Mouse (Mus musculus) neural tube, embryonic 15.5 days (tissue): ENCODE data around the gene Gm21693. TPM values are rescaled to one million over a fixed set of nuclear protein-coding genes. Genes with fewer than 3 reads are reported as not detected.
"Not testable (repeated sequence)": the region's sequence is repeated elsewhere in the genome, so short reads cannot be mapped to it uniquely, and the experiment has no call there.

Source experiments
- ATAC-seq: fragments of 200-750 bp; cut with Nextera tagmentation; 2 replicates; pipeline ENCODE4 v1.8.0; 2017; ENCODE audit warnings: mild to moderate bottlenecking, moderate TSS enrichment, moderate library complexity; ENCODE audit not compliant: low FRiP score
- H3K27ac ChIP-seq: fragments of 300-500 bp; sonication (generic); replicated peaks from 2 replicates; pipeline ENCODE4 v1.5.1; 2015; ENCODE audit warnings: mild to moderate bottlenecking, inconsistent platforms
- H3K27me3 ChIP-seq: fragments of 300-500 bp; sonication (generic); replicated peaks from 2 replicates; pipeline ENCODE4 v1.6.1; 2015; ENCODE audit warnings: inconsistent platforms
- H3K36me3 ChIP-seq: fragments of 300-500 bp; sonication (generic); 2 replicates; pipeline ENCODE4 v1.6.1; 2015; ENCODE audit warnings: inconsistent platforms
- H3K4me1 ChIP-seq: fragments of 300-500 bp; sonication (generic); 2 replicates; pipeline ENCODE4 v1.6.1; 2015; ENCODE audit warnings: inconsistent platforms
- H3K4me2 ChIP-seq: fragments of 300-500 bp; sonication (generic); 2 replicates; pipeline ENCODE4 v1.6.1; 2015; ENCODE audit warnings: inconsistent platforms, mild to moderate bottlenecking, moderate library complexity
- H3K4me3 ChIP-seq: fragments of 300-500 bp; sonication (generic); replicated peaks from 2 replicates; pipeline ENCODE4 v1.5.1; 2015; ENCODE audit warnings: mild to moderate bottlenecking, inconsistent platforms
- H3K9ac ChIP-seq: fragments of 300-500 bp; sonication (generic); replicated peaks from 2 replicates; pipeline ENCODE4 v1.6.1; 2015; ENCODE audit warnings: mild to moderate bottlenecking, inconsistent platforms
- H3K9me3 ChIP-seq: fragments of 300-500 bp; sonication (generic); replicated peaks from 2 replicates; pipeline ENCODE4 v1.6.1; 2016; ENCODE audit warnings: inconsistent platforms
- WGBS: fragments of 180-500 bp; shearing (Covaris S2); methylation state at CpG from one replicate; pipeline ENCODE4 v1.1.7; 2015; ENCODE audit warnings: mixed read lengths; 5-methylcytosine and 5-hydroxymethylcytosine counted together
- polyA plus RNA-seq: library from polyadenylated mRNA; unstranded; fragments of >200 nt; fragmentation: Nextera tagmentation; extraction: Ambion mirVana; gene quantifications from 2 replicates; pipeline ENCODE4 v1.2.1, GENCODE M21; 2015

Gm21693 gene
- not detected in 2 replicates for polyA plus RNA-seq

- H3K27ac ChIP-seq, H3K4me1 ChIP-seq, H3K36me3 ChIP-seq, ATAC-seq, H3K27me3 ChIP-seq, H3K4me3 ChIP-seq, H3K4me2 ChIP-seq, H3K9ac ChIP-seq, H3K9me3 ChIP-seq: not testable (repeated sequence)
- WGBS: no CpG with 5 or more reads among the region's 9 CpGs
Measured at GRCm38 (mm10) chrY:3345229-3345628, at the start of gene Gm21693. Gene Gm21693, minus strand, starts transcription at chrY:3345329.

DNA sequence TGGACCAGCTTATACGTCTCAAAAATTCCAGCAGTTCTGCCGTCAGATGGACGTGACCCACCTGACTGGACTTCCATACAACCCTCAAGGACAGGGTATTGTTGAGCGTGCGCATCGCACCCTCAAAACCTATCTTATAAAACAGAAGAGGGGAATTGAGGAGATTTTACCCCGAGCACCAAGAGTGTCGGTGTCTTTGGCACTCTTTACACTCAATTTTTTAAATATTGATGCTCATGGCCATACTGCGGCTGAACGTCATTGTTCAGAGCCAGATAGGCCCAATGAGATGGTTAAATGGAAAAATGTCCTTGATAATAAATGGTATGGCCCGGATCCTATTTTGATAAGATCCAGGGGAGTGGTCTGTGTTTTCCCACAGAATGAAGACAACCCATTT lies 4.5 kb downstream of the Gm21693 start:
- not testable (repeated sequence) for H3K27me3 ChIP-seq, ATAC-seq

DNA sequence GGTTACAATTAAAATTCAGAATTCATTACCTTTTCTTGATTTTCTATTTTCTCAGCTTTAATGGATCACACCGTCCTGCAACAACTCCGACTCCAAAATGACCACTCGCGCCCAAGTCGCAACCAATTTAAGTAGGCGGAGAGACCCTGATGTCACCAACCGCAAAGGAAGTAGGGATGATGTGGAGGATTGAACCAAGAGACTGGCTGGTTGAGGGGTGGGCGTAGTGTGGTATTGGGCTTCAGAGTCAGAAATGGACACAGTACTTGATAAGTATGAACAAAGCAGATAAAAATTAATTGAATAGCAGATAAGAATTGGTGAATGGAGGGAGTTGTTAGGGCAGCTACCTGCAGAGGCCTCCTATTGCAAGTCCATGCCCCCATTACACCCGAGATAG lies 38.8 kb downstream of the Gm21693 start, which contains the start of gene Gm21677:
Gm21677 (minus strand) TSS at position 101 of the 400 bp plus-strand sequence.
- H3K9ac ChIP-seq, ATAC-seq, H3K9me3 ChIP-seq, H3K27me3 ChIP-seq, H3K4me3 ChIP-seq, H3K4me1 ChIP-seq, H3K27ac ChIP-seq, H3K4me2 ChIP-seq, H3K36me3 ChIP-seq: not testable (repeated sequence)
- no CpG with 5 or more reads among the region's 9 CpGs for WGBS

More for the DNA sequence above, 4.5 kb downstream of the Gm21693 start:
- not testable (repeated sequence) for H3K9ac ChIP-seq, H3K4me2 ChIP-seq, H3K36me3 ChIP-seq, H3K27ac ChIP-seq, H3K9me3 ChIP-seq, H3K4me1 ChIP-seq, H3K4me3 ChIP-seq
- WGBS: no CpG with 5 or more reads among the region's 11 CpGs

Other genes starting within 250 kb of the Gm21693 start
- gene Gm21677, start 38.9 kb downstream of the Gm21693 start, polyA plus RNA-seq: not detected in 2 replicates
- not detected in 2 replicates for gene Gm21704, start 64.8 kb upstream of the Gm21693 start, polyA plus RNA-seq
- gene Gm21708, start 64.8 kb upstream of the Gm21693 start, polyA plus RNA-seq: not detected in 2 replicates